Mouse (Mus musculus) limb, embryonic 12.5 days (tissue): ENCODE results near the gene Naa25. TPM values are rescaled to one million over a fixed set of nuclear protein-coding genes. Genes with fewer than 3 reads are reported as not detected.

Experiments used
- ATAC-seq: fragments of 200-750 bp; cut with Nextera tagmentation; 2 replicates; pipeline ENCODE4 v1.8.0; 2017; ENCODE audit warnings: low read depth, moderate TSS enrichment; ENCODE audit not compliant: insufficient number of reproducible peaks, insufficient read depth, low FRiP score, low TSS enrichment
- H3K27ac ChIP-seq: fragments of 300-500 bp; sonication (generic); 2 replicates; pipeline ENCODE4 v1.5.1; 2016; ENCODE audit warnings: mild to moderate bottlenecking, moderate library complexity
- H3K27me3 ChIP-seq: fragments of 300-500 bp; sonication (generic); 2 replicates; pipeline ENCODE4 v1.6.1; 2016; ENCODE audit warnings: mild to moderate bottlenecking, moderate library complexity
- H3K36me3 ChIP-seq: fragments of 300-500 bp; sonication (generic); 2 replicates; pipeline ENCODE4 v1.6.1; 2016; ENCODE audit warnings: mild to moderate bottlenecking, moderate library complexity
- H3K4me1 ChIP-seq: fragments of 300-500 bp; sonication (generic); replicated peaks from 2 replicates; pipeline ENCODE4 v1.6.1; 2016
- H3K4me2 ChIP-seq: fragments of 300-500 bp; sonication (generic); 2 replicates; pipeline ENCODE4 v1.6.1; 2016; ENCODE audit warnings: mild to moderate bottlenecking, moderate library complexity
- H3K4me3 ChIP-seq: fragments of 300-500 bp; sonication (generic); replicated peaks from 2 replicates; pipeline ENCODE4 v1.5.1; 2016; ENCODE audit warnings: mild to moderate bottlenecking
- H3K9ac ChIP-seq: fragments of 300-500 bp; sonication (generic); replicated peaks from 2 replicates; pipeline ENCODE4 v1.6.1; 2016; ENCODE audit warnings: mild to moderate bottlenecking, moderate library complexity
- H3K9me3 ChIP-seq: fragments of 300-500 bp; sonication (generic); 2 replicates; pipeline ENCODE4 v1.6.1; 2016; ENCODE audit warnings: mild to moderate bottlenecking, moderate library complexity
- WGBS: fragments of 180-500 bp; shearing (Covaris S2); methylation state at CpG from one replicate; pipeline ENCODE4 v1.1.7; 2016; 5-methylcytosine and 5-hydroxymethylcytosine counted together
- polyA plus RNA-seq: library from polyadenylated mRNA; unstranded; fragments of >200 nt; fragmentation: Nextera tagmentation; extraction: Ambion mirVana; gene quantifications from 2 replicates; pipeline ENCODE4 v1.2.1, GENCODE M21; 2016

Naa25 gene
- polyA plus RNA-seq, 1 experiment from 2014 or later, result 41.2 TPM

DNA sequence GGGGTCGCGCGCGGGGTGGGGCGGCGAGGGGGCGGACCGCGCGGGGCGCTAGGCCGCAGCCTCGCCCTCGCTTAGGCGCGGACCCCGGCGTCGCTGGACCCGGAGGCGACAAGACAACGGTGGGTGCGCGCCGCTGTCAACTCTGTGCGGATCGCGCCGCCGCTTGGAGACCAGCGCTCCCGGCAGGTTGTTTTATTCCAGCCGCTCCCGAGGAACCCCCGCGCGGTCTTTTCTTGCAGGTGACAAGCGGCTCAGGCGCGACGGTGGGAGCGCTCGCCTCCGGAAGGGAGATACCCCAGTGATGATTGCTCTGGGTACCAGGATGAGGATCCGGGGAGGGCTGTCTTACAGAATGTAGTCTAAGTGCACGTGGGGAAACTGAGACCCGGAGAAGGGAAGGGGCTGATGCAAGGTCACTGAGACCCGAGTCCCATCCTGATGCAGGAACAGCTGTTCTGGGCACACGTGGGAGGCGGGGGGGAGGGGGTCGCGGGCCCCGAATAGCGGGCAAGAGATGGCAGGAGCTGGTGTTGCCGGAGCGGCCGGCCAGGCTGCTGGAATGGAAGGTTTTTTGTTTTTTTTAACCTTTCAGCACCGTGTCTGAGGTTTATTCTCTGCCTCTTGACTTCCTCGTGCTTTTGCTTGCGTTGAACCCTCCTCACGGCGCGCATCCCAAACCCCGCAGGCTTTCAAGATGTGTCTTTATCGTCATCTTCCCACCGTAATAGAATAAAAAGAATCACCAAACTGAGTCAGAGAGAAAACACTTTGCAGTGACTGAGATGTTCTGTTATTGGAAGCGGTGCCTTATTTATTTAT is 619 bp downstream of the Naa25 start:
- Histone ChIP-seq H3K4me3 (peak overlapping the region; percentile 95), H3K9ac (peak overlapping the region; percentile 79), H3K36me3 (peaks cover 24% of the 10 kb centered on the region; the same call in 1 of the 2 replicates), H3K27ac (peak overlapping the region; percentile 67), H3K9me3 (no peaks in the 10 kb centered on the region), H3K4me1 (peaks cover 11% of the 10 kb centered on the region; the same call in 1 of the 2 replicates), H3K27me3 (no peaks in the 10 kb centered on the region), H3K4me2 (peak overlapping the region; percentile 92)
- ATAC-seq, result no peak; the same call in 1 of the 2 replicates
- 1% methylated on average over 67 of the region's 67 CpGs for WGBS

DNA sequence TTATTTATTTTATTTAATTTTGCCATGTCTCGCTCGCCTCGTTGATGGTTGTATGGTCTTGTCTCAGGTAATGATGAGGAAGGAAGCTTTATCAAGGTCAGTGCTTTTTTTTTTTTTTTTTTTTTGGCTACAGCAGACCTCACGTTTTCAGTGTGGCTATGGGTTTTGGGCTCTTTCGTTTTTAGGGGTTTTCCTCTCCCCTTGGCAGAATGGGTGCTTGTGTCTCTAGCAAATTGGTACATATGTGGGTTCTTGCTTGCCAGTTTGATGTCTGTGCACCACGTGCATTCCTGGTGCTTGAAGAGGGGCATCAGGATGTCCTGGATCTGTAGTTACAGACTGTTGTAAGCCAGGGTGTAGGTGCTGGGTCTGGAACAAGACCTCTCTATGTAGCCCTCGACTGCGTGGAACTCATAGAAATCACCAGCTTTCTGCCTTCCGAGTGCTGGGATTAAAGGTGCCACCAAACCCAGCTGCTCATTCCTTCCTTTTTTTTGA is 1.3 kb downstream of the Naa25 start:
- peaks cover 11% of the 10 kb centered on the region; the same call in 1 of the 2 replicates for H3K4me1 ChIP-seq
- no peak for ATAC-seq
- H3K9ac ChIP-seq, result peak overlapping the region; percentile 79; the same call in 1 of the 2 replicates
- H3K4me3 ChIP-seq, result peak overlapping the region; percentile 95
- H3K27ac ChIP-seq, result no peak overlapping the region
- no peaks in the 10 kb centered on the region for H3K9me3 ChIP-seq
- WGBS, result 59% methylated on average over 9 of the region's 9 CpGs
- H3K4me2 ChIP-seq, result peak overlapping the region; percentile 92
- H3K36me3 ChIP-seq, result peaks cover 24% of the 10 kb centered on the region; the same call in 1 of the 2 replicates
- H3K27me3 ChIP-seq, result no peaks in the 10 kb centered on the region

DNA sequence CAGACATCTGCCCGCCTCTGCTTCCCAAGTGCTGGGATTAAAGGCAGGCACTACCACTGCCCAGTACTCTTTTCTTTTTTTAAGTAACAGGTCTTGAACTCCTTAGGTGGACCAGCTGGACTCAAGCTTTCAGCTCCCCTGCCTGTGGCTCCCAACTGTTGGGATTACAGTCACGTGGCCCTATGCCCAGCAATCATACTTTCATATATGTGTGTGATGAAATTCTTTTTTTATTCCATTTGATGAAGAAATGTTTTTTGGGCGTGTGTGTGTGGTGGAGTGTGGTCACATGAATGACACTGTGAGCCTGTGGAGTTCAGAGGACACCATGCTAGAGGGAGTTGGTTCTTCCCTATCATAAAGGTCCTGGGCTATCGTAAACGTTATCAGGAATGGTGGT is 1.8 kb downstream of the Naa25 start:
- Histone ChIP-seq H3K27ac (no peak overlapping the region), H3K27me3 (no peaks in the 10 kb centered on the region), H3K9me3 (no peaks in the 10 kb centered on the region), H3K4me3 (peak overlapping the region; percentile 95; the same call in 1 of the 2 replicates), H3K9ac (peak overlapping the region; percentile 79; the same call in 1 of the 2 replicates), H3K36me3 (peaks cover 24% of the 10 kb centered on the region; the same call in 1 of the 2 replicates), H3K4me1 (peaks cover 11% of the 10 kb centered on the region; the same call in 1 of the 2 replicates), H3K4me2 (0 out of 2 replicates have a peak overlapping the region, but pooled peaks have one; percentile 92)
- 91% methylated on average over 5 of the region's 5 CpGs for WGBS
- ATAC-seq, result no peak

DNA sequence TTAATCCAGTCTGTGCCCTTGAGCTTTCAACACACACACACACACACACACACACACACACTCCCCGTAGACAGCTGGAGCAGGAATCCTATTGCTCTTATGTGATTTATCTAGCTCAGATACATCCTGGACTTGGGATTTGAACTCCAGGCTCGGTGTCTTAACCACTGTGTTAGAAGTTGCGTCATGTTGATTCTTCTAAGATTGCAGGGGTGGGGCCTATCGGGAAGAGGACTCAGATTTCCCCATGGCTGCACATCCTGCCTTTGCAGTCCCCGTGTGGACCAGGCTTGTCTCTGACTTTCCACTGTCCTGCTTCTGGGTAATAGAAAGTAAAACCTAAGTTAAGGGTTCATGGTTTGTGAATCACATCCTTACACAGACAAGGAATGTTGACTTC is 2.3 kb downstream of the Naa25 start:
- Histone ChIP-seq H3K9ac (no peak overlapping the region), H3K4me3 (no peak overlapping the region), H3K27me3 (no peaks in the 10 kb centered on the region), H3K27ac (no peak overlapping the region), H3K4me2 (no peak overlapping the region), H3K9me3 (no peaks in the 10 kb centered on the region), H3K4me1 (peaks cover 11% of the 10 kb centered on the region; the same call in 1 of the 2 replicates), H3K36me3 (peaks cover 24% of the 10 kb centered on the region; the same call in 1 of the 2 replicates)
- WGBS, result 80% methylated on average over 5 of the region's 5 CpGs
- ATAC-seq, result no peak

DNA sequence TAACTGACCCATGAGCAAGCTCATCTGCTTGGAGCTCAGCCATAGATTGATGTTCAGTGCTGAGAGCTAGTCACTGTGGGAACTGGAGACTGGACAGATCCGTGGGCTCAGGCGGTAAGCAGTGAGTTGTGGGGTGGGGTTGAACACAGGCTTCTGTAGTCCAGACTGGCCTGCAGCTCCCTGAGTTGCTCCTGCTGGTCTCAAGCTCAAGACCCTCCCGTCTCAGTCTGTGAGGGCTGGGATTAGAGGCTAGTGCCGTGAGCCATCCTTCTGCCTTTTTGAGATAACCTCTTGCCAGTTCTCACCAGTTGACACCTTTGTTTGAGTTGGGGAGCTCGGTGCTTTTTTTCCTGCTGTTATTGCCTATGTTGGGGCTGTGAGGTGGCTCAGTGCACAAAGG is 3.1 kb downstream of the Naa25 start:
- H3K4me1 ChIP-seq, result peaks cover 11% of the 10 kb centered on the region; the same call in 1 of the 2 replicates
- H3K9ac ChIP-seq, result no peak overlapping the region
- H3K4me3 ChIP-seq, result no peak overlapping the region
- H3K4me2 ChIP-seq, result no peak overlapping the region
- no peaks in the 10 kb centered on the region for H3K9me3 ChIP-seq
- no peaks in the 10 kb centered on the region for H3K27me3 ChIP-seq
- ATAC-seq, result no peak
- peaks cover 25% of the 10 kb centered on the region; the same call in 1 of the 2 replicates for H3K36me3 ChIP-seq
- 90% methylated on average over 5 of the region's 5 CpGs for WGBS
- no peak overlapping the region for H3K27ac ChIP-seq

DNA sequence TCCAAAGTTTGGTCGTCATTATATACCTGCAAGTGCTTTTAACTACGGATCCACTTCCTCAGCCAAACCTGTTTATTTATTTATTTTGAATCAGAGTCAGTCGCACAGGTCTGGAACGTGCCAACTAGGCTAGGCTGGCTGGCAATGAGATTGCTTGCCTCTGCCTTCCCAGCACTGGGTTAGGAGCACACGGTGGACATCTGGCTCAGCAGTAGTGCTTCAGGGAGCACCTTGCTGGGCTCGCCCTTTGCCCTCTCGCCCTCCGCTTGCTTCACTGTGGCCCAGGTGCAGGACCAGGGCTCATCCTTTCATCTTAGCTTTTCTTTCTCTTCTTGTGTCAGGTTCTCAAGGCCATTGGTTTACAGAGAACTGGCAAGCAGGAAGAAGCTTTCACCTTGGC is 10.1 kb downstream of the Naa25 start:
- peaks cover 67% of the 10 kb centered on the region for H3K36me3 ChIP-seq
- H3K4me1 ChIP-seq, result no peaks in the 10 kb centered on the region
- no peaks in the 10 kb centered on the region for H3K9me3 ChIP-seq
- H3K27me3 ChIP-seq, result no peaks in the 10 kb centered on the region
- H3K9ac ChIP-seq, result no peak overlapping the region
- ATAC-seq, result no peak
- H3K4me2 ChIP-seq, result no peak overlapping the region
- H3K4me3 ChIP-seq, result no peak overlapping the region
- no peak overlapping the region for H3K27ac ChIP-seq
- WGBS, result 90% methylated on average over 8 of the region's 8 CpGs

- no peak for ATAC-seq
- WGBS, result 91% methylated on average over 4 of the region's 4 CpGs
These were observed 13.2 kb downstream of the Naa25 start for GRCm38 (mm10) chr5:121410975-121411374.

GRCm38 (mm10) chr5:121420721-121421120 is 23.0 kb downstream of the Naa25 start:
- Histone ChIP-seq H3K27me3 (no peaks in the 10 kb centered on the region), H3K4me2 (no peak overlapping the region), H3K9me3 (no peaks in the 10 kb centered on the region), H3K9ac (no peak overlapping the region), H3K4me1 (no peaks in the 10 kb centered on the region), H3K27ac (no peak overlapping the region), H3K4me3 (no peak overlapping the region), H3K36me3 (peaks cover 99% of the 10 kb centered on the region)
- 87% methylated on average over 9 of the region's 9 CpGs for WGBS
- ATAC-seq, result no peak

More at GRCm38 (mm10) chr5:121410975-121411374, 13.2 kb downstream of the Naa25 start:
- H3K4me2 ChIP-seq, result no peak overlapping the region
- no peak overlapping the region for H3K27ac ChIP-seq
- no peaks in the 10 kb centered on the region for H3K27me3 ChIP-seq
- H3K9ac ChIP-seq, result no peak overlapping the region
- no peaks in the 10 kb centered on the region for H3K9me3 ChIP-seq
- H3K36me3 ChIP-seq, result peaks cover 93% of the 10 kb centered on the region
- no peaks in the 10 kb centered on the region for H3K4me1 ChIP-seq
- H3K4me3 ChIP-seq, result no peak overlapping the region

- 97% methylated on average over 6 of the region's 6 CpGs for WGBS
- H3K27ac ChIP-seq, result no peak overlapping the region
- no peak for ATAC-seq
- H3K4me2 ChIP-seq, result no peak overlapping the region
- no peak overlapping the region for H3K4me3 ChIP-seq
- H3K36me3 ChIP-seq, result peaks cover 99% of the 10 kb centered on the region
- no peak overlapping the region for H3K9ac ChIP-seq
- H3K9me3 ChIP-seq, result no peaks in the 10 kb centered on the region
- H3K27me3 ChIP-seq, result no peaks in the 10 kb centered on the region
- H3K4me1 ChIP-seq, result no peaks in the 10 kb centered on the region
These were observed 25.1 kb downstream of the Naa25 start for GRCm38 (mm10) chr5:121422787-121423186.

DNA sequence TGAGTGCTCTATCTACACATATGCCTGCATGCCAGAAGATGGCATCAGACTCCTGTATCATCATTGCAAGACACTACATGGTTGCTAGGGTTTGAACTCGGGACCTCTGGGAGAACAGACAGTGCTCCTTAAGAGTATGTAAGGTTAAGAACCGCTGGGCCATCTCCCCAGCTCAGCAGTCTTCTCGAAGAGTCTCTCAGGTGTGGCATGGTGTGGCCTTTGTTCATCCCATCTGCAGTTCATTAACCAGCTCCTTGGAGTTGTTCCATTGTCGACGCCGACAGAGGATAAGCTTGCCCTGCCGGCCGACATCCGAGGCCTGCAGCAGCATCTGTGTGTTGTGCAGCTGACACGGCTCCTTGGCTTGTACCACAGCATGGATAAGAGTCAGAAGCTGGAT is 25.6 kb downstream of the Naa25 start:
- Histone ChIP-seq H3K9ac (0 out of 2 replicates have a peak overlapping the region, but pooled peaks have one; percentile 8), H3K4me3 (no peak overlapping the region), H3K4me1 (no peaks in the 10 kb centered on the region), H3K27ac (no peak overlapping the region), H3K4me2 (no peak overlapping the region), H3K27me3 (no peaks in the 10 kb centered on the region), H3K9me3 (no peaks in the 10 kb centered on the region), H3K36me3 (peaks cover 99% of the 10 kb centered on the region)
- no peak for ATAC-seq
- 66% methylated on average over 10 of the region's 10 CpGs for WGBS

- no peaks in the 10 kb centered on the region for H3K4me1 ChIP-seq
- H3K4me3 ChIP-seq, result no peak overlapping the region
- H3K36me3 ChIP-seq, result peaks cover 100% of the 10 kb centered on the region
- 96% methylated on average over 3 of the region's 3 CpGs for WGBS
- ATAC-seq, result no peak
- no peak overlapping the region for H3K27ac ChIP-seq
- no peaks in the 10 kb centered on the region for H3K27me3 ChIP-seq
- H3K4me2 ChIP-seq, result no peak overlapping the region
- H3K9me3 ChIP-seq, result no peaks in the 10 kb centered on the region
- no peak overlapping the region; the same call in 1 of the 2 replicates for H3K9ac ChIP-seq
These were observed 31.2 kb downstream of the Naa25 start for GRCm38 (mm10) chr5:121428954-121429353.
